Mouse (Mus musculus) lung, postnatal 10 days (tissue): Measurements from ENCODE around the gene Gm45713.
"Not testable (repeated sequence)": the region's sequence is repeated elsewhere in the genome, so short reads cannot be mapped to it uniquely, and the experiment has no call there.

ENCODE experiments used
- DNase-seq: peaks from one replicate; pipeline ENCODE4 v3.0.0; 2021

Gene Gm45713

GRCm38 (mm10) chr7:45121966-45122365 lies 14.1 kb downstream of the Gm45713 start:
- DNase-seq, result peak; percentile 4

- DNase-seq, result peak; percentile 85
Observed at GRCm38 (mm10) chr7:45121404-45121803, 14.6 kb downstream of the Gm45713 start.

GRCm38 (mm10) chr7:45119780-45120709 lies 16.0 kb downstream of the Gm45713 start:
- DNase-seq, result no peak

GRCm38 (mm10) chr7:45118336-45118735 lies 17.7 kb downstream of the Gm45713 start:
- no peak for DNase-seq

- DNase-seq, result no peak
Observed at GRCm38 (mm10) chr7:45117566-45117965, 18.5 kb downstream of the Gm45713 start.

GRCm38 (mm10) chr7:45113476-45113875 lies 22.6 kb downstream of the Gm45713 start:
- DNase-seq, result no peak

GRCm38 (mm10) chr7:45112529-45112928 lies 23.5 kb downstream of the Gm45713 start:
- no peak for DNase-seq

GRCm38 (mm10) chr7:45111940-45112339 lies 24.1 kb downstream of the Gm45713 start:
- no peak for DNase-seq

GRCm38 (mm10) chr7:45110089-45110488 lies 25.9 kb downstream of the Gm45713 start:
- not testable (repeated sequence) for DNase-seq

GRCm38 (mm10) chr7:45107052-45107645 lies 28.9 kb downstream of the Gm45713 start:
- no peak for DNase-seq

GRCm38 (mm10) chr7:45106441-45106840 lies 29.6 kb downstream of the Gm45713 start:
- DNase-seq, result no peak

- DNase-seq, result no peak
Observed at GRCm38 (mm10) chr7:45105491-45105890, 30.5 kb downstream of the Gm45713 start.

- DNase-seq, result no peak
Observed at GRCm38 (mm10) chr7:45104941-45105340, 31.1 kb downstream of the Gm45713 start.

- peak; percentile 99 for DNase-seq
Observed at GRCm38 (mm10) chr7:45103652-45104180, 32.3 kb downstream of the Gm45713 start, which contains the start of gene Fcgrt. TSS of gene Fcgrt (minus strand) at chr7:45103851.

- DNase-seq, result peak; percentile 62
Observed at GRCm38 (mm10) chr7:45102940-45103585, 33.0 kb downstream of the Gm45713 start.

- DNase-seq, result no peak
Observed at GRCm38 (mm10) chr7:45102441-45102840, 33.6 kb downstream of the Gm45713 start.

GRCm38 (mm10) chr7:45100046-45100445 lies 36.0 kb downstream of the Gm45713 start:
- no peak for DNase-seq

- DNase-seq, result peak; percentile 50
Observed at GRCm38 (mm10) chr7:45098541-45099240, 37.3 kb downstream of the Gm45713 start.

- no peak for DNase-seq
Observed at GRCm38 (mm10) chr7:45097479-45097878, 38.6 kb downstream of the Gm45713 start.

GRCm38 (mm10) chr7:45095965-45096364 lies 40.1 kb downstream of the Gm45713 start:
- not testable (repeated sequence) for DNase-seq

- DNase-seq, result no peak
Observed at GRCm38 (mm10) chr7:45095367-45095766, 40.7 kb downstream of the Gm45713 start.

- DNase-seq, result no peak
Observed at GRCm38 (mm10) chr7:45094121-45094520, 41.9 kb downstream of the Gm45713 start.

- DNase-seq, result no peak
Observed at GRCm38 (mm10) chr7:45093516-45093905, 42.5 kb downstream of the Gm45713 start.
